13 mouse cellular contexts compared by ENCODE assay signal in genomic region chr17:7269151-7269806, GRCm38 (mm10). TPM values are rescaled to one million over a fixed set of nuclear protein-coding genes. Genes with fewer than 3 reads are reported as not detected.
A peak's percentile ranks its signal among the peaks of the same experiment; 100 is the strongest.
DNase-seq lines count a peak whose midpoint lies in the region; ATAC-seq and TF ChIP-seq lines count a peak whose summit lies in the region.
"Had no signal": no experiment of that assay in that cellular context is flagged by ENCODE, and none has a peak within 500 bp of the region (broad histone marks: within the 10 kb centered on the region; RNA-seq: fewer than 3 reads in every experiment).

No protein-coding gene starts in this region.

- no peak overlapping the region for H3K9ac ChIP-seq in CH12.LX (ENCODE audit: insufficient read depth, low read depth)
- H3K9ac ChIP-seq in heart, embryonic 14.5 days (ENCODE audit: low read length), result peak overlapping the region; percentile 41; the same call in 1 of the 2 replicates
- no peak overlapping the region for H3K9ac ChIP-seq in liver, embryonic 12.5 days

- H3K27ac ChIP-seq in gastrocnemius, adult 2 months, result no peak overlapping the region
- no peak overlapping the region for H3K27ac ChIP-seq in CH12.LX (ENCODE audit: insufficient read depth, low read depth)
- peak overlapping the region; percentile 94 for H3K27ac ChIP-seq in heart, embryonic 14.5 days (replicated peaks in 1 of 2; ENCODE audit: control insufficient read depth in 1 of 2, insufficient read depth in 1 of 2, low read depth in 2 of 2, low read length in 2 of 2)
- peak overlapping the region; percentile 27; the same call in 1 of the 2 replicates for H3K27ac ChIP-seq in liver, embryonic 12.5 days

- no peak for TF ChIP-seq CTCF in gastrocnemius, adult 2 months (IDR thresholded peaks at IDR 0.05)
- no peak for TF ChIP-seq CTCF in CH12.LX (conservative IDR thresholded peaks at IDR 0.05 in 1 of 2, IDR thresholded peaks at IDR 0.05 in 1 of 2; ENCODE audit: low read depth in 2 of 2, low read length in 2 of 2)

- 0 out of 4 replicates have a peak, but pooled peaks cover 0 to 2% of the 10 kb centered on the region in 2 experiments for H3K4me1 ChIP-seq in CH12.LX (ENCODE audit: control insufficient read depth in 1 of 2, insufficient read depth in 2 of 2)
- H3K4me1 ChIP-seq in heart, embryonic 14.5 days (ENCODE audit: control insufficient read depth in 2 of 2, insufficient read depth in 2 of 2, low read length in 2 of 2), result peaks cover 75 to 92% of the 10 kb centered on the region in 2 experiments
- H3K4me1 ChIP-seq in liver, embryonic 12.5 days, result peaks cover 29% of the 10 kb centered on the region
- H3K4me1 ChIP-seq: megakaryocyte, embryonic 14.5 days had no signal

- intact Hi-C loops in gastrocnemius, adult 2 months (cut with DNase I), result no loop called here
- intact Hi-C loops in left cerebral cortex, postnatal 36 days (cut with DNase I), result no loop called here

- 9% methylated on average over 12 of the region's 12 CpGs for WGBS in heart, embryonic 14.5 days
- WGBS in liver, embryonic 12.5 days (ENCODE audit: insufficient replicate concordance), result 46% methylated on average over 12 of the region's 12 CpGs

- no peaks in the 10 kb centered on the region for H3K27me3 ChIP-seq in CH12.LX (replicated peaks)
- no peaks in the 10 kb centered on the region for H3K27me3 ChIP-seq in heart, embryonic 14.5 days (ENCODE audit: control insufficient read depth, insufficient read depth, low read length)
- no peaks in the 10 kb centered on the region for H3K27me3 ChIP-seq in liver, embryonic 12.5 days (replicated peaks)

- peak; percentile 81 for ATAC-seq in heart, embryonic 14.5 days (ENCODE audit: insufficient number of reproducible peaks, insufficient read depth, low FRiP score, low read depth)
- no peak for ATAC-seq in liver, embryonic 12.5 days

- no peaks in the 10 kb centered on the region for H3K36me3 ChIP-seq in CH12.LX (replicated peaks in 1 of 2; ENCODE audit: control insufficient read depth in 1 of 2, insufficient read depth in 1 of 2, low read length in 1 of 2)
- H3K36me3 ChIP-seq in heart, embryonic 14.5 days (ENCODE audit: control insufficient read depth, insufficient read depth, low read length), result peaks cover 7% of the 10 kb centered on the region
- H3K36me3 ChIP-seq in liver, embryonic 12.5 days, result no peaks in the 10 kb centered on the region

- H3K4me2 ChIP-seq in CH12.LX (ENCODE audit: insufficient read depth, low read depth, poor library complexity, severe bottlenecking), result no peak overlapping the region
- peak overlapping the region; percentile 14; the same call in 1 of the 2 replicates for H3K4me2 ChIP-seq in heart, embryonic 14.5 days (ENCODE audit: low read length)
- H3K4me2 ChIP-seq in liver, embryonic 12.5 days, result no peak overlapping the region

- H3K9me3 ChIP-seq in CH12.LX (replicated peaks; ENCODE audit: low read length), result no peaks in the 10 kb centered on the region
- H3K9me3 ChIP-seq in heart, embryonic 14.5 days (ENCODE audit: control insufficient read depth, low read length), result no peaks in the 10 kb centered on the region
- H3K9me3 ChIP-seq in liver, embryonic 12.5 days (replicated peaks), result no peaks in the 10 kb centered on the region

- no peak for TF ChIP-seq EP300 in CH12.LX (IDR thresholded peaks at IDR 0.05; ENCODE audit: low read length)

- DNase-seq in gastrocnemius, adult 2 months, result peak; percentile 4
- DNase-seq in gastrocnemius, adult 18-20 months (ENCODE audit: low spot score), result no peak
- no peak for DNase-seq in CH12.LX (ENCODE audit: extremely low read depth)
- no peak for DNase-seq in ovary, postnatal 14 days (ENCODE audit: low spot score)
- no peak for DNase-seq in ovary, adult 18-20 months (ENCODE audit: low spot score)
- DNase-seq in left cerebral cortex, postnatal 36 days (ENCODE audit: low spot score in 2 of 2), result no peak
- DNase-seq: gastrocnemius, postnatal 14 days; right cerebral cortex, postnatal 14 days had no signal

- no peak overlapping the region for H3K4me3 ChIP-seq in gastrocnemius, adult 2 months
- H3K4me3 ChIP-seq in CH12.LX (replicated peaks in 1 of 3; ENCODE audit: low read depth in 2 of 3, low read length in 2 of 3, poor library complexity in 1 of 3), result no peak overlapping the region
- no peak overlapping the region for H3K4me3 ChIP-seq in heart, embryonic 14.5 days (ENCODE audit: control insufficient read depth in 1 of 2, insufficient read depth in 1 of 2, low read depth in 1 of 2, low read length in 2 of 2)
- H3K4me3 ChIP-seq in liver, embryonic 12.5 days, result no peak overlapping the region
- H3K4me3 ChIP-seq: megakaryocyte, embryonic 14.5 days had no signal

- H3K79me2 ChIP-seq in CH12.LX (replicated peaks; ENCODE audit: control insufficient read depth, extremely low read depth, insufficient read depth, poor library complexity, severe bottlenecking), result no peaks in the 10 kb centered on the region

- dilution Hi-C loops in CH12.LX (cut with MboI; ENCODE audit: extremely low pct_ligation_motif_present, extremely low pct_unique_long_range_greater_than_20kb, low sequenced_read_pairs), result no loop called here

- no peak for TF ChIP-seq POLR2A in CH12.LX (IDR thresholded peaks at IDR 0.05; ENCODE audit: low read depth, low read length)

- in situ Hi-C loops in CH12.LX (cut with MboI; ENCODE audit: low pct_ligation_motif_present, low pct_unique_long_range_greater_than_20kb, low sequenced_read_pairs), result no loop called here

- TF ChIP-seq RAD21 in CH12.LX (IDR thresholded peaks at IDR 0.05; ENCODE audit: low read depth, low read length), result no peak

TF ChIP-seq in CH12.LX, 34 proteins besides CTCF, POLR2A, EP300 and RAD21:
- peak; percentile 59; the same call in 1 of the 2 replicates for TF ChIP-seq MAFK (IDR thresholded peaks at IDR 0.05; ENCODE audit: insufficient replicate concordance, low read length)
- no peak for TF ChIP-seq ETS1 (conservative IDR thresholded peaks at IDR 0.05; ENCODE audit: low read depth, low read length)

RNA-seq across cellular contexts. Expression of gene Tcp10a, which starts 55.2 kb away (rescaled TPM):
- not detected for total RNA-seq in gastrocnemius, adult 2 months (2021)
- total RNA-seq in gastrocnemius, adult 18-20 months (2021), result not detected
- total RNA-seq in CH12.LX (2012; rRNA removed), result not detected in 2 replicates
- total RNA-seq in CH12.LX (2014; rRNA removed), result not detected in 2 replicates
- 0.55 and 0.84 TPM in 2 replicates for polyA plus RNA-seq in CH12.LX (2012; ENCODE audit: insufficient read length, low read depth)
- 0.14 TPM in 1 of 2 replicates, not detected in the other for polyA plus RNA-seq in heart, embryonic 14.5 days (2014; fragmentation: Nextera tagmentation; extraction: Ambion mirVana)
- not detected in 2 replicates for polyA plus RNA-seq in liver, embryonic 12.5 days (2016; fragmentation: Nextera tagmentation; extraction: Ambion mirVana)
- total RNA-seq in left cerebral cortex, postnatal 36 days (2021), result under 1 TPM in 1 of 2 experiments, not detected in 1; 0.23 TPM
- total RNA-seq: gastrocnemius, postnatal 14 days had no signal
- polyA plus RNA-seq: C2C12; cortical plate, adult 2 months had no signal

Comparison
In these comparisons a context has a peak if more than half of its experiments do, and no peak if none do; other contexts are left out.
1. H3K27ac ChIP-seq: peak in heart, embryonic 14.5 days (2 of 2) and liver, embryonic 12.5 days (single experiment); none in gastrocnemius, adult 2 months (single experiment) and CH12.LX (single experiment).